Mouse (Mus musculus): ENCODE data around the gene Rfpl4.
A peak's percentile ranks its signal among the peaks of the same experiment; 100 is the strongest.
"Not testable (repeated sequence)": the region's sequence is repeated elsewhere in the genome, so short reads cannot be mapped to it uniquely, and the experiment has no call there.

The Rfpl4 gene

GRCm38 (mm10) chr7:5080815-5081214, 35.9 kb downstream of the Rfpl4 start:
- no peak for DNase-seq (ENCODE audit: low read depth, low spot score)

GRCm38 (mm10) chr7:5080010-5080751, 36.6 kb downstream of the Rfpl4 start, which contains the start of gene Epn1:
Gene Epn1, plus strand, starts transcription at chr7:5080235.
- DNase-seq (ENCODE audit: low read depth, low spot score) = peak; percentile 93

- DNase-seq (ENCODE audit: low read depth, low spot score) = not testable (repeated sequence)
Measured at GRCm38 (mm10) chr7:5079365-5080009, 37.3 kb downstream of the Rfpl4 start.

GRCm38 (mm10) chr7:5076931-5077330, 39.8 kb downstream of the Rfpl4 start:
- no peak for DNase-seq (ENCODE audit: low read depth, low spot score)

GRCm38 (mm10) chr7:5074984-5075383, 41.8 kb downstream of the Rfpl4 start:
- no peak for DNase-seq (ENCODE audit: low read depth, low spot score)

GRCm38 (mm10) chr7:5073586-5073985, 43.2 kb downstream of the Rfpl4 start:
- no peak for DNase-seq (ENCODE audit: low read depth, low spot score)

GRCm38 (mm10) chr7:5064886-5065285, 51.9 kb downstream of the Rfpl4 start:
- DNase-seq (ENCODE audit: low read depth, low spot score) = no peak

GRCm38 (mm10) chr7:5062360-5063001, 54.3 kb downstream of the Rfpl4 start:
- DNase-seq (ENCODE audit: low read depth, low spot score) = peak; percentile 75

GRCm38 (mm10) chr7:5061774-5062359, 54.9 kb downstream of the Rfpl4 start, which contains the start of gene U2af2:
Gene U2af2, plus strand, starts transcription at chr7:5062143.
- DNase-seq (ENCODE audit: low read depth, low spot score) = peak; percentile 75

- peak; percentile 97 for DNase-seq (ENCODE audit: low read depth, low spot score)
Measured at GRCm38 (mm10) chr7:5060944-5061773, 55.6 kb downstream of the Rfpl4 start.

- peak; percentile 69 for DNase-seq (ENCODE audit: low read depth, low spot score)
Measured at GRCm38 (mm10) chr7:5060239-5060731, 56.5 kb downstream of the Rfpl4 start.
